Mouse (Mus musculus) limb, embryonic 14.5 days (tissue): ENCODE results near the gene Fen1. TPM values are rescaled to one million over a fixed set of nuclear protein-coding genes. Genes with fewer than 3 reads are reported as not detected.
A peak's percentile ranks its signal among the peaks of the same experiment; 100 is the strongest.

Source experiments
- ATAC-seq: fragments of 200-750 bp; cut with Nextera tagmentation; 2 replicates; pipeline ENCODE4 v1.8.0; 2017; ENCODE audit warnings: low read depth, moderate number of reproducible peaks, moderate TSS enrichment; ENCODE audit not compliant: low FRiP score
- DNase-seq: peaks from one replicate; pipeline ENCODE4 v3.0.0-alpha.2; 2015; ENCODE audit warnings: low spot score
- H3K27ac ChIP-seq: fragments of 300-500 bp; sonication (generic); replicated peaks from 2 replicates; pipeline ENCODE4 v1.5.1; 2014; ENCODE audit warnings: low read depth, mild to moderate bottlenecking, low read length, moderate library complexity, mixed read lengths
- H3K27me3 ChIP-seq: fragments of 300-500 bp; sonication (generic); 2 replicates; pipeline ENCODE4 v1.6.1; 2014; ENCODE audit warnings: low read length, mixed read lengths; ENCODE audit not compliant: control insufficient read depth, insufficient read depth
- H3K36me3 ChIP-seq: fragments of 300-500 bp; sonication (generic); 2 replicates; pipeline ENCODE4 v1.6.1; 2014; ENCODE audit warnings: mild to moderate bottlenecking, low read length, moderate library complexity, mixed read lengths; ENCODE audit not compliant: control insufficient read depth, insufficient read depth
- H3K4me1 ChIP-seq: fragments of 300-500 bp; sonication (generic); 2 replicates; pipeline ENCODE4 v1.6.1; 2014; ENCODE audit warnings: antibody characterized with exemption, low read length, mixed read lengths; ENCODE audit not compliant: control insufficient read depth, insufficient read depth
- H3K4me2 ChIP-seq: fragments of 300-500 bp; sonication (generic); replicated peaks from 2 replicates; pipeline ENCODE4 v1.6.1; 2014; ENCODE audit warnings: low read depth, mild to moderate bottlenecking, low read length, moderate library complexity; ENCODE audit not compliant: severe bottlenecking
- H3K4me3 ChIP-seq: fragments of 300-500 bp; sonication (generic); replicated peaks from 2 replicates; pipeline ENCODE4 v1.5.1; 2014; ENCODE audit warnings: low read length
- H3K9ac ChIP-seq: fragments of 300-500 bp; sonication (generic); 2 replicates; pipeline ENCODE4 v1.6.1; 2014; ENCODE audit warnings: mild to moderate bottlenecking, low read depth, low read length, moderate library complexity; ENCODE audit not compliant: severe bottlenecking
- H3K9me3 ChIP-seq: fragments of 300-500 bp; sonication (generic); 2 replicates; pipeline ENCODE4 v1.6.1; 2016; ENCODE audit warnings: low read length; ENCODE audit not compliant: control insufficient read depth
- POLR2A ChIP-seq: fragments of 200-500 bp; IDR thresholded peaks from 2 replicates; pipeline ENCODE4 v1.8.0; 2012; ENCODE audit warnings: inconsistent platforms, mild to moderate bottlenecking, moderate library complexity, borderline replicate concordance; ENCODE audit not compliant: insufficient read depth, insufficient read length; ENCODE audit errors: extremely low read depth
- WGBS: fragments of 180-500 bp; shearing (Covaris S2); extraction: QIAGEN DNeasy Blood & Tissue Kit; methylation state at CpG from one replicate; pipeline ENCODE4 v1.1.7; 2014; 5-methylcytosine and 5-hydroxymethylcytosine counted together
- polyA plus RNA-seq, 2 experiments: library from polyadenylated mRNA; depleted of rRNA in 1 of 2; stranded (reverse) in 1 of 2; unstranded in 1 of 2; fragments of >200 nt; fragmentation: Nextera tagmentation in 1 of 2; extraction: Ambion mirVana in 1 of 2; gene quantifications; 2 replicates each; pipeline versions ENCODE4 v1.2.1 to v1.2.3; 2012 to 2014

The Fen1 gene
- polyA plus RNA-seq, 2 experiments, result 40.8 to 58.2 TPM

GRCm38 (mm10) chr19:10240654-10241305, 36.8 kb upstream of the Fen1 start, which contains the start of gene Myrf:
TSS of gene Myrf (minus strand) at chr19:10240748.
- peak; percentile 15 for DNase-seq
- H3K9ac ChIP-seq, result peak within 1 kb of the TSS; percentile 56
- H3K27me3 ChIP-seq, result no peaks in the 10 kb centered on the region
- 9% methylated on average over 34 of the region's 43 CpGs for WGBS
- H3K27ac ChIP-seq, result no peak within 1 kb of the TSS
- H3K36me3 ChIP-seq, result no peaks in the 10 kb centered on the region
- peak within 1 kb of the TSS; percentile 49 for H3K4me3 ChIP-seq
- peak; percentile 81 for ATAC-seq
- H3K4me2 ChIP-seq, result peak within 1 kb of the TSS; percentile 80
- no peaks in the 10 kb centered on the region for H3K9me3 ChIP-seq
- no peak for TF ChIP-seq POLR2A
- peaks cover 17% of the 10 kb centered on the region for H3K4me1 ChIP-seq

GRCm38 (mm10) chr19:10239975-10240653, 36.1 kb upstream of the Fen1 start:
- H3K4me1 ChIP-seq, result peaks cover 17% of the 10 kb centered on the region
- H3K4me3 ChIP-seq, result peak overlapping the region; percentile 49
- peak; percentile 13; the same call in 1 of the 2 replicates for ATAC-seq
- no peaks in the 10 kb centered on the region for H3K36me3 ChIP-seq
- WGBS, result 3% methylated on average over 26 of the region's 26 CpGs
- no peaks in the 10 kb centered on the region for H3K9me3 ChIP-seq
- no peaks in the 10 kb centered on the region for H3K27me3 ChIP-seq
- TF ChIP-seq POLR2A, result no peak
- H3K9ac ChIP-seq, result peak overlapping the region; percentile 56
- no peak overlapping the region for H3K27ac ChIP-seq
- peak overlapping the region; percentile 80 for H3K4me2 ChIP-seq
- DNase-seq, result no peak

- Histone ChIP-seq H3K36me3 (no peaks in the 10 kb centered on the region), H3K9ac (no peak overlapping the region), H3K4me3 (0 out of 2 replicates have a peak overlapping the region, but pooled peaks have one; percentile 49), H3K27ac (no peak overlapping the region), H3K9me3 (no peaks in the 10 kb centered on the region), H3K4me1 (peaks cover 17% of the 10 kb centered on the region), H3K27me3 (no peaks in the 10 kb centered on the region), H3K4me2 (peak overlapping the region; percentile 80; the same call in 1 of the 2 replicates)
- no peak for TF ChIP-seq POLR2A
- DNase-seq, result no peak
- no peak for ATAC-seq
- WGBS, result 41% methylated on average over 2 of the region's 2 CpGs
Observed at GRCm38 (mm10) chr19:10239419-10239818, 35.5 kb upstream of the Fen1 start.

- Histone ChIP-seq H3K4me3 (no peak overlapping the region), H3K4me2 (no peak overlapping the region), H3K4me1 (peaks cover 17% of the 10 kb centered on the region), H3K9ac (no peak overlapping the region), H3K27me3 (no peaks in the 10 kb centered on the region), H3K36me3 (no peaks in the 10 kb centered on the region), H3K9me3 (no peaks in the 10 kb centered on the region), H3K27ac (no peak overlapping the region)
- WGBS, result 55% methylated on average over 3 of the region's 3 CpGs
- TF ChIP-seq POLR2A, result no peak
- DNase-seq (no peak), ATAC-seq (no peak)
Observed at GRCm38 (mm10) chr19:10238477-10238876, 34.5 kb upstream of the Fen1 start.

- Histone ChIP-seq H3K36me3 (no peaks in the 10 kb centered on the region), H3K27me3 (no peaks in the 10 kb centered on the region), H3K4me2 (no peak overlapping the region), H3K9me3 (no peaks in the 10 kb centered on the region), H3K27ac (no peak overlapping the region), H3K4me3 (no peak overlapping the region), H3K9ac (no peak overlapping the region), H3K4me1 (peaks cover 22% of the 10 kb centered on the region)
- no peak for DNase-seq
- WGBS, result 84% methylated on average over 9 of the region's 9 CpGs
- TF ChIP-seq POLR2A, result no peak
- ATAC-seq, result no peak
Observed at GRCm38 (mm10) chr19:10235784-10236565, 32.0 kb upstream of the Fen1 start.
